Mouse (Mus musculus) frontal cortex, adult 2 months (tissue): ENCODE measurements around the gene Cadm2. TPM values are rescaled to one million over a fixed set of nuclear protein-coding genes. Genes with fewer than 3 reads are reported as not detected.
A peak's percentile ranks its signal among the peaks of the same experiment; 100 is the strongest.

Experiments
- DNase-seq, 2 experiments: peaks; one replicate each; pipeline ENCODE4 v3.0.0; 2022; ENCODE audit warnings: low spot score in 1 of 2; ENCODE audit errors: extremely low spot score in 1 of 2
- polyA plus RNA-seq: library from polyadenylated mRNA; depleted of rRNA; stranded (reverse); fragments of >200 nt; gene quantifications from 2 replicates; pipeline ENCODE4 v1.2.3, GENCODE M21; 2012

The Cadm2 gene
- polyA plus RNA-seq, 1 experiment, result 70.2 TPM

GRCm38 (mm10) chr16:67182958-67183357, 437.8 kb downstream of the Cadm2 start:
- no peak for DNase-seq

GRCm38 (mm10) chr16:67175386-67175785, 445.3 kb downstream of the Cadm2 start:
- no peak for DNase-seq

- DNase-seq, result no peak
Observed at GRCm38 (mm10) chr16:67162211-67162790, 458.4 kb downstream of the Cadm2 start.

GRCm38 (mm10) chr16:67124811-67125210, 495.9 kb downstream of the Cadm2 start:
- peak in 1 of 2 experiments; percentile 23 for DNase-seq

- DNase-seq, result no peak
Observed at GRCm38 (mm10) chr16:67122532-67122931, 498.2 kb downstream of the Cadm2 start.

- no peak for DNase-seq
Observed at GRCm38 (mm10) chr16:67121781-67122180, 498.9 kb downstream of the Cadm2 start.

- DNase-seq, result no peak
Observed at GRCm38 (mm10) chr16:67106478-67107061, 514.1 kb downstream of the Cadm2 start.

GRCm38 (mm10) chr16:67096706-67097105, 524.0 kb downstream of the Cadm2 start:
- DNase-seq, result peak; percentile 11 to 55

- DNase-seq, result no peak
Observed at GRCm38 (mm10) chr16:67095916-67096315, 524.8 kb downstream of the Cadm2 start.

- peak; percentile 29 to 82 for DNase-seq
Observed at GRCm38 (mm10) chr16:67089747-67090146, 531.0 kb downstream of the Cadm2 start.

- DNase-seq, result no peak
Observed at GRCm38 (mm10) chr16:67079318-67079717, 541.4 kb downstream of the Cadm2 start.

- DNase-seq, result no peak
Observed at GRCm38 (mm10) chr16:67076169-67076895, 544.4 kb downstream of the Cadm2 start.

GRCm38 (mm10) chr16:67068461-67068860, 552.2 kb downstream of the Cadm2 start:
- no peak for DNase-seq

GRCm38 (mm10) chr16:67030918-67031317, 589.8 kb downstream of the Cadm2 start:
- DNase-seq, result no peak

GRCm38 (mm10) chr16:67019856-67020255, 600.9 kb downstream of the Cadm2 start:
- no peak for DNase-seq

- no peak for DNase-seq
Observed at GRCm38 (mm10) chr16:67017710-67018109, 603.0 kb downstream of the Cadm2 start.

- no peak for DNase-seq
Observed at GRCm38 (mm10) chr16:67003161-67003560, 617.5 kb downstream of the Cadm2 start.

- DNase-seq, result peak; percentile 69 to 70
Observed at GRCm38 (mm10) chr16:67001707-67002106, 619.0 kb downstream of the Cadm2 start.

- no peak for DNase-seq
Observed at GRCm38 (mm10) chr16:66997461-66997860, 623.2 kb downstream of the Cadm2 start.

- no peak for DNase-seq
Observed at GRCm38 (mm10) chr16:66987741-66988140, 633.0 kb downstream of the Cadm2 start.

- DNase-seq, result no peak
Observed at GRCm38 (mm10) chr16:66986879-66987278, 633.8 kb downstream of the Cadm2 start.

- DNase-seq, result no peak
Observed at GRCm38 (mm10) chr16:66970912-66971311, 649.8 kb downstream of the Cadm2 start.
